8 mouse cellular contexts compared by ENCODE assay signal in genomic region chr17:56668384-56669144, GRCm38 (mm10). TPM values are rescaled to one million over a fixed set of nuclear protein-coding genes. Genes with fewer than 3 reads are reported as not detected.
DNase-seq lines count a peak whose midpoint lies in the region; ATAC-seq and TF ChIP-seq lines count a peak whose summit lies in the region.

No protein-coding gene starts in this region.

- H3K9ac ChIP-seq in embryonic facial prominence, embryonic 12.5 days = peak overlapping the region; percentile 54
- peak overlapping the region; percentile 60 for H3K9ac ChIP-seq in limb, embryonic 13.5 days
- H3K9ac ChIP-seq in midbrain, embryonic 15.5 days = peak overlapping the region; percentile 51; the same call in 1 of the 2 replicates

- H3K4me2 ChIP-seq in embryonic facial prominence, embryonic 12.5 days (replicated peaks) = peak overlapping the region; percentile 87
- H3K4me2 ChIP-seq in limb, embryonic 13.5 days (replicated peaks) = peak overlapping the region; percentile 79
- peak overlapping the region; percentile 87 for H3K4me2 ChIP-seq in midbrain, embryonic 15.5 days

- TF ChIP-seq POLR2A in spleen, adult 2 months (IDR thresholded peaks at IDR 0.05; ENCODE audit: low read depth, low read length) = no peak

- H3K27me3 ChIP-seq in embryonic facial prominence, embryonic 12.5 days = peaks cover 19% of the 10 kb centered on the region
- H3K27me3 ChIP-seq in limb, embryonic 13.5 days = peaks cover 15% of the 10 kb centered on the region
- 0 out of 2 replicates have a peak, but pooled peaks cover 6% of the 10 kb centered on the region for H3K27me3 ChIP-seq in midbrain, embryonic 15.5 days (replicated peaks)
- H3K27me3 ChIP-seq in spleen, adult 2 months (ENCODE audit: control insufficient read depth, insufficient read depth, low read length) = no peaks in the 10 kb centered on the region

- no peaks in the 10 kb centered on the region for H3K9me3 ChIP-seq in embryonic facial prominence, embryonic 12.5 days
- H3K9me3 ChIP-seq in limb, embryonic 13.5 days = no peaks in the 10 kb centered on the region
- H3K9me3 ChIP-seq in midbrain, embryonic 15.5 days = no peaks in the 10 kb centered on the region

- H3K36me3 ChIP-seq in embryonic facial prominence, embryonic 12.5 days = no peaks in the 10 kb centered on the region
- no peaks in the 10 kb centered on the region for H3K36me3 ChIP-seq in limb, embryonic 13.5 days
- no peaks in the 10 kb centered on the region for H3K36me3 ChIP-seq in midbrain, embryonic 15.5 days (replicated peaks)
- H3K36me3 ChIP-seq in spleen, adult 2 months (ENCODE audit: control insufficient read depth, insufficient read depth, low read length) = no peaks in the 10 kb centered on the region

- DNase-seq in 3134 (ENCODE audit: extremely low read depth, insufficient read length, low spot score) = peak; percentile 73
- peak; percentile 91 for DNase-seq in adrenal gland, postnatal 25 days
- peak; percentile 78 for DNase-seq in heart, adult 8-10 months (ENCODE audit: low spot score)
- peak; percentile 65 to 74 for DNase-seq in kidney, adult 8-10 months
- DNase-seq in spleen, adult 2 months (ENCODE audit: low read depth in 1 of 2, low spot score in 2 of 2) = peak; percentile 48 to 74

- ATAC-seq in embryonic facial prominence, embryonic 12.5 days (ENCODE audit: insufficient number of reproducible peaks, insufficient read depth, low FRiP score, low TSS enrichment) = no peak
- ATAC-seq in limb, embryonic 13.5 days (ENCODE audit: low FRiP score, low read depth) = no peak
- peak; percentile 18 for ATAC-seq in midbrain, embryonic 15.5 days (replicated peaks)

- peak; percentile 87 for TF ChIP-seq CTCF in spleen, adult 2 months (IDR thresholded peaks at IDR 0.05; ENCODE audit: extremely low read depth, insufficient read depth, insufficient read length, insufficient replicate concordance)

- H3K27ac ChIP-seq in embryonic facial prominence, embryonic 12.5 days = no peak overlapping the region
- no peak overlapping the region for H3K27ac ChIP-seq in limb, embryonic 13.5 days
- no peak overlapping the region for H3K27ac ChIP-seq in midbrain, embryonic 15.5 days
- H3K27ac ChIP-seq in spleen, adult 2 months (ENCODE audit: insufficient read depth, low read length) = no peak overlapping the region

- peak overlapping the region; percentile 42 for H3K4me3 ChIP-seq in embryonic facial prominence, embryonic 12.5 days
- H3K4me3 ChIP-seq in limb, embryonic 13.5 days = peak overlapping the region; percentile 45
- H3K4me3 ChIP-seq in midbrain, embryonic 15.5 days = peak overlapping the region; percentile 41
- H3K4me3 ChIP-seq in spleen, adult 2 months (ENCODE audit: extremely low read depth, insufficient read depth, insufficient read length) = peak overlapping the region; percentile 53; the same call in 1 of the 2 replicates

- H3K4me1 ChIP-seq in embryonic facial prominence, embryonic 12.5 days = 0 out of 2 replicates have a peak, but pooled peaks cover 14% of the 10 kb centered on the region
- peaks cover 21% of the 10 kb centered on the region for H3K4me1 ChIP-seq in limb, embryonic 13.5 days
- peaks cover 7% of the 10 kb centered on the region for H3K4me1 ChIP-seq in midbrain, embryonic 15.5 days
- H3K4me1 ChIP-seq in spleen, adult 2 months (ENCODE audit: control insufficient read depth, insufficient read depth, insufficient read length) = peaks cover 6% of the 10 kb centered on the region; the same call in 1 of the 2 replicates

- WGBS in embryonic facial prominence, embryonic 12.5 days = 3% methylated on average over 31 of the region's 31 CpGs
- WGBS in limb, embryonic 13.5 days = 5% methylated on average over 31 of the region's 31 CpGs
- 4% methylated on average over 31 of the region's 31 CpGs for WGBS in midbrain, embryonic 15.5 days
- WGBS in spleen, adult 2 months = 5% methylated on average over 31 of the region's 31 CpGs

RNA-seq across cellular contexts. Expression of gene Ranbp3, which starts 4.5 kb away (rescaled TPM):
- total RNA-seq in adrenal gland, postnatal 25 days (2021) = 79.7 and 80.3 TPM in 2 replicates
- polyA plus RNA-seq in embryonic facial prominence, embryonic 12.5 days (2016; fragmentation: Nextera tagmentation; extraction: Ambion mirVana) = 108 and 118 TPM in 2 replicates
- 10 to 100 TPM; 33.8 to 39.3 (median 37.5) TPM for total RNA-seq in heart, adult 8-10 months (2022)
- 102 and 105 TPM in 2 replicates for polyA plus RNA-seq in limb, embryonic 13.5 days (2015; fragmentation: Nextera tagmentation; extraction: Ambion mirVana)
- 109 and 116 TPM in 2 replicates for polyA plus RNA-seq in midbrain, embryonic 15.5 days (2015; fragmentation: Nextera tagmentation; extraction: Ambion mirVana)
- polyA plus RNA-seq in spleen, adult 2 months (2012; rRNA removed) = 72.6 and 89.6 TPM in 2 replicates

RNA-seq across cellular contexts. Expression of gene Catsperd, which starts 40.6 kb away (rescaled TPM):
- 3.2 and 4.0 TPM in 2 replicates for total RNA-seq in adrenal gland, postnatal 25 days (2021)
- polyA plus RNA-seq in embryonic facial prominence, embryonic 12.5 days (2016; fragmentation: Nextera tagmentation; extraction: Ambion mirVana) = 0.74 and 0.88 TPM in 2 replicates
- total RNA-seq in heart, adult 8-10 months (2022) = under 1 TPM in 2 of 4 experiments, not detected in 2; 0.16 TPM
- 0.54 and 0.92 TPM in 2 replicates for polyA plus RNA-seq in limb, embryonic 13.5 days (2015; fragmentation: Nextera tagmentation; extraction: Ambion mirVana)
- 2.3 and 2.5 TPM in 2 replicates for polyA plus RNA-seq in midbrain, embryonic 15.5 days (2015; fragmentation: Nextera tagmentation; extraction: Ambion mirVana)
- polyA plus RNA-seq in spleen, adult 2 months (2012; rRNA removed) = 0.14 and 0.28 TPM in 2 replicates

RNA-seq across cellular contexts. Expression of gene Lonp1, which starts 41.9 kb away (rescaled TPM):
- 540 and 560 TPM in 2 replicates for total RNA-seq in adrenal gland, postnatal 25 days (2021)
- 66.0 and 66.9 TPM in 2 replicates for polyA plus RNA-seq in embryonic facial prominence, embryonic 12.5 days (2016; fragmentation: Nextera tagmentation; extraction: Ambion mirVana)
- total RNA-seq in heart, adult 8-10 months (2022) = 100 to 1,000 TPM; 124 to 136 (median 125) TPM
- polyA plus RNA-seq in limb, embryonic 13.5 days (2015; fragmentation: Nextera tagmentation; extraction: Ambion mirVana) = 50.7 and 53.2 TPM in 2 replicates
- 48.9 and 52.9 TPM in 2 replicates for polyA plus RNA-seq in midbrain, embryonic 15.5 days (2015; fragmentation: Nextera tagmentation; extraction: Ambion mirVana)
- 35.2 and 44.9 TPM in 2 replicates for polyA plus RNA-seq in spleen, adult 2 months (2012; rRNA removed)

RNA-seq across cellular contexts. Expression of gene Ndufa11, which starts 49.0 kb away (rescaled TPM):
- 248 and 277 TPM in 2 replicates for total RNA-seq in adrenal gland, postnatal 25 days (2021)
- 371 and 409 TPM in 2 replicates for polyA plus RNA-seq in embryonic facial prominence, embryonic 12.5 days (2016; fragmentation: Nextera tagmentation; extraction: Ambion mirVana)
- total RNA-seq in heart, adult 8-10 months (2022) = 100 to 1,000 TPM; 804 to 980 (median 857) TPM
- 431 and 434 TPM in 2 replicates for polyA plus RNA-seq in limb, embryonic 13.5 days (2015; fragmentation: Nextera tagmentation; extraction: Ambion mirVana)
- 516 and 531 TPM in 2 replicates for polyA plus RNA-seq in midbrain, embryonic 15.5 days (2015; fragmentation: Nextera tagmentation; extraction: Ambion mirVana)
- polyA plus RNA-seq in spleen, adult 2 months (2012; rRNA removed) = 181 and 252 TPM in 2 replicates

RNA-seq across cellular contexts. Expression of gene Vmac, which starts 49.3 kb away (rescaled TPM):
- total RNA-seq in adrenal gland, postnatal 25 days (2021) = 27.1 and 29.1 TPM in 2 replicates
- 19.4 and 20.8 TPM in 2 replicates for polyA plus RNA-seq in embryonic facial prominence, embryonic 12.5 days (2016; fragmentation: Nextera tagmentation; extraction: Ambion mirVana)
- 1 to 10 TPM; 3.2 to 7.1 (median 6.0) TPM for total RNA-seq in heart, adult 8-10 months (2022)
- polyA plus RNA-seq in limb, embryonic 13.5 days (2015; fragmentation: Nextera tagmentation; extraction: Ambion mirVana) = 20.2 and 21.3 TPM in 2 replicates
- polyA plus RNA-seq in midbrain, embryonic 15.5 days (2015; fragmentation: Nextera tagmentation; extraction: Ambion mirVana) = 15.5 and 18.2 TPM in 2 replicates
- polyA plus RNA-seq in spleen, adult 2 months (2012; rRNA removed) = 20.3 and 33.9 TPM in 2 replicates
